ENCODE assay signal across 7 mouse cellular contexts in the genomic region with DNA sequence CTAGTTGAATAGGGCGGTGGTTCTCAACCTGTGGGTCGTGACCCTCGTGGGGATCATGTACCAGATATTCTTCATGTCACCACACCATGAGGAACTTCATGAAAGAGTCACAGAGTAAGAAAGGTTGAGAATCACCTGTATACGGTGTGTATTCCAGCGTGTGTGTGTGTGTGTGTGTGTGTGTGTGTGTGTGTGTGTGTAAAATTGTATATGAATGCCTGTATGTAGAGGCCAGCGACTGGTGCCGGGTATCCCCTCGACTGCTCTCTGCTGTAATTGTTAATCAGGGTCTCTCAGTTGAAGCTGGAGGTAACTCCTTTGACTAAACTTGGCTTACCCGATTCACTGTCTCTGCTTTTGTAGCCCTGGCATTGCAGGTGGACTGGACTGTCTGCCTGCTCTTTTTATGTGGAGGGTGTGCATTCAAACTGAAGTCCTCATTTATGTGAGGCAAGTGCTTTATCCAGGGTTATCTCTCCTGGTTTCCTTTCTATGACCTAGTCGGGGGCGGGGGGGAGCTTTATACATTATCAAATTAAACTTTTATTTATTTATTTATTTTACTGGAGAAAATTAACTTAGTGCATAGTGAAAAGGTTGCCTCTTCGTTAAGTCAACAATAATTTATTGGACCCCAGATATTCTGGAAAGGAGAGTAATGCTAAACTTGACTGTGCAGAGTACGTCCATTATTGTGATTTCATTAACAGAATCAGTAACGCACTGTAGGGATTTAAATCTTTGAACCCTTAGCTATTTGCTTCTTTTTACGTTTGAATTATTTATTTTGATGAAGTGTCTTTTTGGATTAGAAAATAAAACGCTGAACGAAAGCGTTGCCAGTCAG. TPM values are rescaled to one million over a fixed set of nuclear protein-coding genes. Genes with fewer than 3 reads are reported as not detected.
DNase-seq lines count a peak whose midpoint lies in the region; ATAC-seq and TF ChIP-seq lines count a peak whose summit lies in the region.

No protein-coding gene starts in this region.

- no peak for ATAC-seq in embryonic facial prominence, embryonic 15.5 days (ENCODE audit: insufficient number of reproducible peaks, low FRiP score, low TSS enrichment, low read depth)
- peak; percentile 17; the same call in 1 of the 2 replicates for ATAC-seq in intestine, embryonic 16.5 days
- ATAC-seq in neural tube, embryonic 13.5 days (ENCODE audit: low read depth), result peak; percentile 66

- 49% methylated on average over 18 of the region's 18 CpGs for WGBS in embryonic facial prominence, embryonic 15.5 days
- 52% methylated on average over 18 of the region's 18 CpGs for WGBS in intestine, embryonic 16.5 days
- WGBS in neural tube, embryonic 13.5 days, result 51% methylated on average over 18 of the region's 18 CpGs

- H3K4me3 ChIP-seq in layer of hippocampus, adult 2 months, result peak overlapping the region; percentile 61
- peak overlapping the region; percentile 42 for H3K4me3 ChIP-seq in embryonic facial prominence, embryonic 15.5 days (replicated peaks)
- peak overlapping the region; percentile 45 for H3K4me3 ChIP-seq in intestine, embryonic 16.5 days (ENCODE audit: low read length)
- peak overlapping the region; percentile 49 for H3K4me3 ChIP-seq in neural tube, embryonic 13.5 days

- peak overlapping the region; percentile 78 for H3K27ac ChIP-seq in layer of hippocampus, adult 2 months
- H3K27ac ChIP-seq in embryonic facial prominence, embryonic 15.5 days (replicated peaks), result no peak overlapping the region
- no peak overlapping the region for H3K27ac ChIP-seq in intestine, embryonic 16.5 days (ENCODE audit: low read length)
- 0 out of 2 replicates have a peak overlapping the region, but pooled peaks have one; percentile 19 for H3K27ac ChIP-seq in neural tube, embryonic 13.5 days (replicated peaks)

- H3K4me2 ChIP-seq in embryonic facial prominence, embryonic 15.5 days (replicated peaks), result peak overlapping the region; percentile 53
- peak overlapping the region; percentile 71 for H3K4me2 ChIP-seq in intestine, embryonic 16.5 days (ENCODE audit: low read depth, low read length)
- H3K4me2 ChIP-seq in neural tube, embryonic 13.5 days, result peak overlapping the region; percentile 66

- H3K36me3 ChIP-seq in embryonic facial prominence, embryonic 15.5 days, result no peaks in the 10 kb centered on the region
- no peaks in the 10 kb centered on the region for H3K36me3 ChIP-seq in intestine, embryonic 16.5 days (ENCODE audit: control insufficient read depth, insufficient read depth, low read length)
- H3K36me3 ChIP-seq in neural tube, embryonic 13.5 days, result no peaks in the 10 kb centered on the region

- no peaks in the 10 kb centered on the region; the same call in 1 of the 2 replicates for H3K27me3 ChIP-seq in embryonic facial prominence, embryonic 15.5 days
- H3K27me3 ChIP-seq in intestine, embryonic 16.5 days (replicated peaks; ENCODE audit: control insufficient read depth, insufficient read depth, low read length), result no peaks in the 10 kb centered on the region
- H3K27me3 ChIP-seq in neural tube, embryonic 13.5 days, result no peaks in the 10 kb centered on the region

- no peak for DNase-seq in layer of hippocampus, adult 2 months (ENCODE audit: low spot score in 2 of 2)
- no peak for DNase-seq in layer of hippocampus, adult 11-12 months (ENCODE audit: low spot score)
- DNase-seq in ovary, adult 18-20 months (ENCODE audit: low spot score), result no peak
- DNase-seq in adrenal gland, postnatal 14 days, result no peak

- H3K4me1 ChIP-seq in embryonic facial prominence, embryonic 15.5 days, result 0 out of 2 replicates have a peak, but pooled peaks cover 4% of the 10 kb centered on the region
- no peaks in the 10 kb centered on the region for H3K4me1 ChIP-seq in intestine, embryonic 16.5 days (ENCODE audit: control insufficient read depth, insufficient read depth, low read length)
- H3K4me1 ChIP-seq in neural tube, embryonic 13.5 days (replicated peaks), result peaks cover 25% of the 10 kb centered on the region

- no peaks in the 10 kb centered on the region for H3K9me3 ChIP-seq in embryonic facial prominence, embryonic 15.5 days (replicated peaks)
- no peaks in the 10 kb centered on the region for H3K9me3 ChIP-seq in intestine, embryonic 16.5 days (ENCODE audit: control insufficient read depth, low read length)
- no peaks in the 10 kb centered on the region for H3K9me3 ChIP-seq in neural tube, embryonic 13.5 days

- TF ChIP-seq CTCF in layer of hippocampus, adult 2 months (conservative IDR thresholded peaks at IDR 0.05), result no peak

- no peak overlapping the region for H3K9ac ChIP-seq in embryonic facial prominence, embryonic 15.5 days
- no peak overlapping the region for H3K9ac ChIP-seq in intestine, embryonic 16.5 days (ENCODE audit: low read depth, low read length)
- H3K9ac ChIP-seq in neural tube, embryonic 13.5 days, result peak overlapping the region; percentile 14; the same call in 1 of the 2 replicates

RNA-seq across cellular contexts. Expression of gene Scn2a, which starts 47.2 kb away (rescaled TPM):
- total RNA-seq in layer of hippocampus, adult 2 months (2021), result 100 to 1,000 TPM; 244 to 256 TPM
- 2.7 and 2.9 TPM in 2 replicates for polyA plus RNA-seq in embryonic facial prominence, embryonic 15.5 days (2015; fragmentation: Nextera tagmentation; extraction: Ambion mirVana)
- polyA plus RNA-seq in intestine, embryonic 16.5 days (2015; fragmentation: Nextera tagmentation; extraction: Ambion mirVana), result 1.6 and 1.7 TPM in 2 replicates
- 30.5 and 33.5 TPM in 2 replicates for polyA plus RNA-seq in neural tube, embryonic 13.5 days (2015; fragmentation: Nextera tagmentation; extraction: Ambion mirVana)
- 0.85 and 1.9 TPM in 2 replicates for total RNA-seq in adrenal gland, postnatal 14 days (2021)

Comparison
In these comparisons a context has a peak if more than half of its experiments do, and no peak if none do; other contexts are left out.
1. H3K27ac ChIP-seq: peak in layer of hippocampus, adult 2 months (single experiment) and neural tube, embryonic 13.5 days (single experiment); none in embryonic facial prominence, embryonic 15.5 days (single experiment) and intestine, embryonic 16.5 days (single experiment).
2. Peak in every context shown above with its lines, with median percentiles within 50 percentile points of each other: H3K4me3 ChIP-seq and H3K4me2 ChIP-seq.